Mouse (Mus musculus) 416B (cell line): ENCODE results near the gene Fam171a2.

Experiments used
- DNase-seq: peaks from one replicate; pipeline ENCODE4 v3.0.0; 2011; ENCODE audit warnings: low read depth

The Fam171a2 gene

GRCm38 (mm10) chr11:102453131-102453530, 5.6 kb upstream of the Fam171a2 start:
- no peak for DNase-seq

- DNase-seq = no peak
These were observed 1.8 kb upstream of the Fam171a2 start for GRCm38 (mm10) chr11:102449043-102450008.

- peak; percentile 15 for DNase-seq
These were observed 845 bp upstream of the Fam171a2 start for GRCm38 (mm10) chr11:102448327-102448726.

- peak; percentile 49 for DNase-seq
These were observed 661 bp downstream of the Fam171a2 start for GRCm38 (mm10) chr11:102446581-102447461.

GRCm38 (mm10) chr11:102445891-102446361, 1.6 kb downstream of the Fam171a2 start:
- no peak for DNase-seq

- DNase-seq = no peak
These were observed 2.1 kb downstream of the Fam171a2 start for GRCm38 (mm10) chr11:102445264-102445890.

- no peak for DNase-seq
These were observed 2.7 kb downstream of the Fam171a2 start for GRCm38 (mm10) chr11:102444781-102445180.

- DNase-seq = no peak
These were observed 3.2 kb downstream of the Fam171a2 start for GRCm38 (mm10) chr11:102444321-102444720.

GRCm38 (mm10) chr11:102443740-102444139, 3.7 kb downstream of the Fam171a2 start:
- no peak for DNase-seq

GRCm38 (mm10) chr11:102442089-102442488, 5.4 kb downstream of the Fam171a2 start:
- DNase-seq = no peak

- DNase-seq = no peak
These were observed 6.0 kb downstream of the Fam171a2 start for GRCm38 (mm10) chr11:102441434-102441833.

GRCm38 (mm10) chr11:102440255-102440654, 7.2 kb downstream of the Fam171a2 start:
- peak; percentile 65 for DNase-seq

- no peak for DNase-seq
These were observed 8.1 kb downstream of the Fam171a2 start for GRCm38 (mm10) chr11:102439093-102440082.

GRCm38 (mm10) chr11:102438212-102439092, 9.0 kb downstream of the Fam171a2 start:
- no peak for DNase-seq

- DNase-seq = no peak
These were observed 10.1 kb downstream of the Fam171a2 start for GRCm38 (mm10) chr11:102437120-102438061.

- no peak for DNase-seq
These were observed 11.1 kb downstream of the Fam171a2 start for GRCm38 (mm10) chr11:102436471-102436790.

GRCm38 (mm10) chr11:102435754-102436470, 11.6 kb downstream of the Fam171a2 start:
- no peak for DNase-seq
